Mouse (Mus musculus) thymus, postnatal 0 days (tissue): ENCODE measurements around the gene Sh2d7. TPM values are rescaled to one million over a fixed set of nuclear protein-coding genes. Genes with fewer than 3 reads are reported as not detected.

Experiments used
- polyA plus RNA-seq: library from polyadenylated mRNA; unstranded; fragments of >200 nt; fragmentation: Nextera tagmentation; extraction: Ambion mirVana; gene quantifications from 2 replicates; pipeline ENCODE4 v1.2.1, GENCODE M21; 2015

Gene Sh2d7
- polyA plus RNA-seq, 1 experiment from 2014 or later: 0.13 TPM

Other genes with a start within 250 kb of the Sh2d7 start
- gene Dmxl2, start 37.4 kb upstream of the Sh2d7 start, polyA plus RNA-seq: 1.0 and 1.1 TPM in 2 replicates
- gene Cib2, start 21.2 kb downstream of the Sh2d7 start, polyA plus RNA-seq: 1.5 and 1.8 TPM in 2 replicates
- 145 and 149 TPM in 2 replicates for gene Idh3a, start 47.4 kb downstream of the Sh2d7 start, polyA plus RNA-seq
- gene Acsbg1, start 122.9 kb downstream of the Sh2d7 start, polyA plus RNA-seq: 1.6 and 1.7 TPM in 2 replicates
- 2.9 and 3.1 TPM in 2 replicates for gene Dnaja4, start 159.9 kb downstream of the Sh2d7 start, polyA plus RNA-seq
- 154 and 174 TPM in 2 replicates for gene Wdr61, start 195.5 kb downstream of the Sh2d7 start, polyA plus RNA-seq
- 7.8 and 8.1 TPM in 2 replicates for gene Crabp1, start 225.8 kb downstream of the Sh2d7 start, polyA plus RNA-seq